Mouse (Mus musculus) neural tube, embryonic 11.5 days (tissue): Measurements from ENCODE around the gene Bcl6. TPM values are rescaled to one million over a fixed set of nuclear protein-coding genes. Genes with fewer than 3 reads are reported as not detected.
A peak's percentile ranks its signal among the peaks of the same experiment; 100 is the strongest.

Experiments used
- ATAC-seq: fragments of 200-750 bp; cut with Nextera tagmentation; 2 replicates; pipeline ENCODE4 v1.8.0; 2017; ENCODE audit warnings: moderate number of reproducible peaks, mild to moderate bottlenecking, moderate TSS enrichment, moderate library complexity; ENCODE audit not compliant: insufficient read depth, low FRiP score, low TSS enrichment
- DNase-seq: peaks from one replicate; pipeline ENCODE4 v3.0.0-alpha.2; 2015; ENCODE audit warnings: low spot score
- H3K27ac ChIP-seq: fragments of 300-500 bp; sonication (generic); 2 replicates; pipeline ENCODE4 v1.5.1; 2014; ENCODE audit warnings: low read depth, mild to moderate bottlenecking, low read length
- H3K27me3 ChIP-seq: fragments of 300-500 bp; sonication (generic); 2 replicates; pipeline ENCODE4 v1.6.1; 2014; ENCODE audit warnings: mild to moderate bottlenecking, low read length, mixed read lengths; ENCODE audit not compliant: control insufficient read depth, insufficient read depth
- H3K36me3 ChIP-seq: fragments of 300-500 bp; sonication (generic); 2 replicates; pipeline ENCODE4 v1.6.1; 2014; ENCODE audit warnings: mild to moderate bottlenecking, low read length, moderate library complexity, mixed read lengths; ENCODE audit not compliant: control insufficient read depth, insufficient read depth
- H3K4me1 ChIP-seq: fragments of 300-500 bp; sonication (generic); 2 replicates; pipeline ENCODE4 v1.6.1; 2014; ENCODE audit warnings: low read length, mixed read lengths; ENCODE audit not compliant: control insufficient read depth, insufficient read depth
- H3K4me2 ChIP-seq: fragments of 300-500 bp; sonication (generic); 2 replicates; pipeline ENCODE4 v1.6.1; 2014; ENCODE audit warnings: low read depth, mild to moderate bottlenecking, moderate library complexity
- H3K4me3 ChIP-seq: fragments of 300-500 bp; sonication (generic); 2 replicates; pipeline ENCODE4 v1.5.1; 2014; ENCODE audit warnings: low read depth, low read length
- H3K9ac ChIP-seq: fragments of 300-500 bp; sonication (generic); 2 replicates; pipeline ENCODE4 v1.6.1; 2014; ENCODE audit warnings: mild to moderate bottlenecking, low read length
- H3K9me3 ChIP-seq: fragments of 300-500 bp; sonication (generic); 2 replicates; pipeline ENCODE4 v1.6.1; 2016; ENCODE audit warnings: low read length; ENCODE audit not compliant: control insufficient read depth
- WGBS: fragments of 180-500 bp; shearing (Covaris S2); extraction: QIAGEN DNeasy Blood & Tissue Kit; methylation state at CpG from one replicate; pipeline ENCODE4 v1.1.7; 2014; 5-methylcytosine and 5-hydroxymethylcytosine counted together
- polyA plus RNA-seq: library from polyadenylated mRNA; unstranded; fragments of >200 nt; fragmentation: Nextera tagmentation; extraction: Ambion mirVana; gene quantifications from 2 replicates; pipeline ENCODE4 v1.2.1, GENCODE M21; 2014

Bcl6 gene
- polyA plus RNA-seq, 1 experiment from 2014 or later: 0.16 TPM

DNA sequence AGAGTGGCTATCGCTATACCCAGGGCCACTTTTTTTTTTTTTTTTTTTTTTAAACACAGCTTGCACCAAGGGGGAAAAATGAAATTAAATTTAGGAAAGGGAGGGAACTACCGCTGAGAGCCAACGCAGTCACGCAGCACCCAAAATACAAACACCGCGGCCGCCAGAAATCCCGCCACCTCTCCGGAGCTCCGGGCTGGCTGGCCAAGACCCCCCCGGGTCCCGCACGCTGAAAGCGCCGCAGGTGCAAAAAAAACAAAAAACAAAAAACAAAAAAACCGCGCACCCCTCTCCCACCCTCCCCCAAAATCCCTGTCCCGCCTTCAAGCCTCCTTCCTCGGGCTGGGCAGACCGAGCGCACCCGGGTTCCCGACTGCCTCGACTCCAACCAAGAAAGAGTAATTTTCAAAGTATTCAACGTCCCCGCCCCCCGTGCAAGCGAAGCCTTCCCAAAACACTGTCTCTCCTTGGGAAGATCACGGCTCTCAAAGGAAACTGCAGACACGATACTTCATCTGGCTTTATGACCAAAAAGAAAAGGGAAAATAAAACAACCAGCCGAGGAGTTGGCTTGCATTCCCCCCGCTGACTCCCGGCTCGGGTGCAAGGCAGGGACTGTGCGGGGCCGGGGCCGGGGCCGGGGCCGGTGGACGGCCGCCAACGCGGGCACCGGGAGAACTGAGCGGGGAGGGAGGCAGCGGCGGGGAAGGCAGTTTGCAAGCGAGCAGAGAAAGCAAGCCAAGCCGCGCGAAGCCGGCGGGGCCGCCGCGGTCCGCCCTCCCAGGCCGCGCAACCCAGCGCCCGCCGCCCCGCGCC lies 1.1 kb downstream of the Bcl6 start:
- H3K27ac ChIP-seq: peak overlapping the region; percentile 96; the same call in 1 of the 2 replicates

DNA sequence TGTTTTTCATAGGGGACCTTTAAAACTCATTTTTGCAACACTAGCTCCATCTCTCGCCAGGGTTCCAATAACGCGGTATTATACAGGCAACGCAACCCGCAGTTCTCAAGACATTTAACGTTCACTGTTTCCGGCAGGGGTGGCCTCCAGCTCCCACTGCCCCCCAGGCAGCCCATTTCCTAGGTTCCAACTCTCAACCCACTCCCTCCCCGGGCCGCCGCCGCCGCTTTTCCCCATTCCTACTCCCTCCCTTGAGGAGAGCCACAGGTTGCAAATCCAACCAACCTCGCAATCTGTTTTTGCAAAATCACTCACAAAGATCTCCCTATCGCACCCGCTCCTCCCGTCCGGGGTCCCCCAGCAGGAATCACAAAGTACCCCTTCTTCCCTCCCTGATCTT lies 1.8 kb downstream of the Bcl6 start:
- peak overlapping the region; percentile 81 for H3K9ac ChIP-seq
- peaks cover 22% of the 10 kb centered on the region for H3K4me1 ChIP-seq
- ATAC-seq (no peak), DNase-seq (peak; percentile 31)
- H3K4me3 ChIP-seq: peak overlapping the region; percentile 70
- under 1% methylated on average over 17 of the region's 17 CpGs for WGBS
- H3K9me3 ChIP-seq: no peaks in the 10 kb centered on the region
- H3K27me3 ChIP-seq: peaks cover 25% of the 10 kb centered on the region
- no peaks in the 10 kb centered on the region for H3K36me3 ChIP-seq
- H3K4me2 ChIP-seq: peak overlapping the region; percentile 95
- H3K27ac ChIP-seq: no peak overlapping the region

More for the DNA sequence above, 1.1 kb downstream of the Bcl6 start:
- H3K9me3 ChIP-seq: no peaks in the 10 kb centered on the region
- peaks cover 22% of the 10 kb centered on the region for H3K4me1 ChIP-seq
- peak overlapping the region; percentile 70 for H3K4me3 ChIP-seq
- DNase-seq: peak; percentile 61
- peaks cover 22% of the 10 kb centered on the region for H3K27me3 ChIP-seq
- peak overlapping the region; percentile 95 for H3K4me2 ChIP-seq
- H3K36me3 ChIP-seq: no peaks in the 10 kb centered on the region
- ATAC-seq: no peak
- WGBS: under 1% methylated on average over 54 of the region's 64 CpGs
- peak overlapping the region; percentile 81 for H3K9ac ChIP-seq

DNA sequence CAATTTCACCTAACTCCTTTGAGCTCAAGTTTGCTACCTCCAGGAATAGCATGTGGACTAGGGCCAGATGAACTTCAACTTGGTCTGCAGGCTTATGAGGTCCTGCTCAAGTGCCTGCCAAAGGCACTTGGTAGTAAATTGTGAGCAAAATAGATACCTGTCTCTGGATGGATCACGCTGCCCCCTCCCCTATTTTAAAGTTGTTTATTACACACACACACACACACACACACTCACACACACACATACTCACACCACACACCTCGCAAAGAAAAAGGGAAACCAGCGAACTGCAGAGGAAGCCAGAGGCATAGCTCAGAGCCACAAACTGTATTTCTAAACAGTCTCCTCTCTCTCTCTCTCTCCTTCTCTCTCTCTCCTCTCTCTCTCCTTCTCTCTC lies 2.5 kb downstream of the Bcl6 start:
- Histone ChIP-seq H3K4me2 (peak overlapping the region; percentile 95), H3K4me3 (peak overlapping the region; percentile 70; the same call in 1 of the 2 replicates), H3K9me3 (no peaks in the 10 kb centered on the region), H3K4me1 (peaks cover 25% of the 10 kb centered on the region), H3K9ac (no peak overlapping the region), H3K27ac (no peak overlapping the region), H3K27me3 (peaks cover 32% of the 10 kb centered on the region), H3K36me3 (no peaks in the 10 kb centered on the region)
- WGBS: 14% methylated on average over 3 of the region's 3 CpGs
- no peak for ATAC-seq
- no peak for DNase-seq

DNA sequence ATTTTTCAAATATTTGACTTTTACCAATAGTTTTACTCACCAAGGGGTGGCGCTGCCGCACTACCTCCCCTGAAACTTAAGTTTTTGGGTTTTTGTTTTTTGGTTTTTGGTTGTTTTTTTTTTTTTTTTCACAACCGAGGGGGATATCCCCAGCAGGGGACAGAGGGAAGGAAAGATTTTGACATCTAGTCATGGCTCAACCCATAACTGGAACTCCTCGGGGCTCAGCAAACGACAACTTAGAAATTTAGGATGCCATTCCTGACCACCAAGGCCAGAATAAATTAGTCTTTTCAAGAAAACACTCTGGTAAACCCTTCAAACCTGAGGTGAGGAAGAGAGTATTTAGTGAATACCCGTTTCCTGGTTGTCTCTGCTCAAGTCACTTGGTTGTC lies 3.2 kb downstream of the Bcl6 start:
- peaks cover 25% of the 10 kb centered on the region for H3K4me1 ChIP-seq
- H3K36me3 ChIP-seq: no peaks in the 10 kb centered on the region
- H3K9me3 ChIP-seq: no peaks in the 10 kb centered on the region
- H3K9ac ChIP-seq: no peak overlapping the region
- H3K4me3 ChIP-seq: no peak overlapping the region
- WGBS: 2% methylated on average over 6 of the region's 6 CpGs
- peak overlapping the region; percentile 82; the same call in 1 of the 2 replicates for H3K4me2 ChIP-seq
- ATAC-seq (no peak), DNase-seq (peak; percentile 50)
- no peak overlapping the region for H3K27ac ChIP-seq
- peaks cover 38% of the 10 kb centered on the region for H3K27me3 ChIP-seq

DNA sequence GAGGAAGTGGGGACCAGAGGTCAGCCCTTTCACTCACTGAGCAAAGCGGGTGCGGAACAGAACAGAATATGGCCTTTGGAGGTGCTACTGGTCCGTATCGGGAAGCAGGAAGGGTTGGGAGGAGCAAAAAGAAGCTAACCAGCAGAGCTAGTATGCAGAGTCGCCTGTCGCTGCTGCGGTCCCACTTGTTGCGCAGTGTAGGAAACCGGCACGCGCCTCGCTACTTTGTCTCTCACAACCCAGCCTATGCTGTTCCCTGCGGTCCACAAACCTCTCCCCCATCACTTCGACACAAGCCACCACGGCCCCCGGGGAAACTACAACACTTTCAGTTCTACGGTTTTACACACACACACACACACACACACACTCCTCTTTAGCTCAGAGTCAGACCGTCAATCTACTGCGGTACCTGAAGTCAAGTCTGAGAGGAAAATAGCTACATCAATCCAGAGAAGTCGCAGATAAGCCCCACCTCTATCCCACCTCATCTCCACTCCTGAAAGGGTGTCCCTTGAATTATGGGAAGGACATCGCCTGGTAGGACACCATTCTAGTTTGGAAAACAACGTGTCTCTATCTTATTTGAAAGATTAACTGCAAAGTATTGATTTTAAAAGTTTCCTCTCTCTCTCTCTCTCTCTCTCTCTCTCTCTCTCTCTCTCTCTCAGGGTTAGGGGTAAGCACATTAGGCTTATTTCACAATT lies 3.7 kb downstream of the Bcl6 start:
- Histone ChIP-seq H3K27me3 (peaks cover 43% of the 10 kb centered on the region), H3K4me1 (peaks cover 24% of the 10 kb centered on the region), H3K27ac (no peak overlapping the region), H3K4me2 (peak overlapping the region; percentile 82), H3K9me3 (no peaks in the 10 kb centered on the region), H3K36me3 (no peaks in the 10 kb centered on the region), H3K9ac (no peak overlapping the region), H3K4me3 (peak overlapping the region; percentile 24)
- DNase-seq (peak; percentile 33), ATAC-seq (no peak)
- WGBS: under 1% methylated on average over 22 of the region's 22 CpGs

DNA sequence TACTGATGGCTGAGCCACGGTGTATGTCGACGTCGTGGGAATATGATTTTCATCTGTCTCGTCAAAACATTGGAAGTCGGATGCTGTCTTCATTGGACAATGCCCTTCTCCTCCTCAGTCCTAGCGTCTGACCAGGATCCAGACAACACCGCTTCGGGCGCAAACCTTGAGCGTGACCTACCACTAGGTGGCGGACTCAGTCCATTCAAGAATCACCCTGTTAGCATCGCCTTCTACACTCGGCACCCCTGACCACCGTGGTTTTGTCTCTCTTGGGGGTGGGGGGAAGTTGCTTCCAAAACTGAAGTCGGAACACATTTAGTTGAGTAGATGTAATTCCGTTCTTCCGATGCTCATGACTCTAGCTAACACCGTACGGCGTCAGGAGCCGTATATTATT lies 4.5 kb downstream of the Bcl6 start:
- peak; percentile 89 for DNase-seq
- peaks cover 21% of the 10 kb centered on the region for H3K4me1 ChIP-seq
- H3K27ac ChIP-seq: no peak overlapping the region
- H3K9me3 ChIP-seq: no peaks in the 10 kb centered on the region
- 1% methylated on average over 22 of the region's 22 CpGs for WGBS
- peak overlapping the region; percentile 24 for H3K4me3 ChIP-seq
- H3K4me2 ChIP-seq: peak overlapping the region; percentile 82
- H3K36me3 ChIP-seq: no peaks in the 10 kb centered on the region
- peak; percentile 48 for ATAC-seq
- H3K9ac ChIP-seq: no peak overlapping the region
- H3K27me3 ChIP-seq: peaks cover 51% of the 10 kb centered on the region

DNA sequence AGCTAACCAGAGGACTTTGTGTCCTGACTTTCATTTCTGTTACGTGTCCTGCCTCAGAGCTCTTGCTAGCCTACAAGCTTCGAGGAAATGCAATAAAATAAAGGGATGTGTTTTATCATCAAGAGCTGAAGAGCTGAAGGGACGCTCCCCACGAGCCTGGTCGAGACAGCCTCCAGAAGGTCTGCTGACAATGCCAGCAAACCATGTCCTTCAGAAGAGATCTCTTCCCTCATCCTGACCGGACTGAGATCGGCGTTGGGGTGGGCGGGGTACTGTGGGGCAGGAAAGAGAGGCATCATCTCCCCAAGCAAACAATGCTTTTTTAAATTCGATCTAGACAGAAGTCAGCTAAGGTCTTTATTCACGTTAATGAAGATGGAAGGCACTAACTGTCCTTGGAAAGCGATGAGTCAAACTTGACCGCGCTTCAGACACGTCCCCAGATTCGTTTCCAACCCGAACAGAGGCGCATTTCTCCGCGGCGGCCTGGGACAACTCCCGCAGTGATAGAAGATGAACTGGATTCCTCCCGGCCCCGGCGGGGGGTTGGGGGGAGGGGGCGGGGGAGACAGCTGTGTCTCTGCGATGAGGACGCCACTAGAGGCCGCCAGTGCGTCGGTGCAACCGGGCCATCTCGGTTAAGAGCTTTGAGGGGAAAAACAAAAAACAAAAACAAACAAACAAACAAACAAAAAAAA lies 5.6 kb downstream of the Bcl6 start:
- Histone ChIP-seq H3K9ac (peak overlapping the region; percentile 15; the same call in 1 of the 2 replicates), H3K4me1 (peaks cover 21% of the 10 kb centered on the region), H3K4me3 (peak overlapping the region; percentile 34), H3K27ac (no peak overlapping the region), H3K36me3 (no peaks in the 10 kb centered on the region), H3K9me3 (no peaks in the 10 kb centered on the region), H3K27me3 (peaks cover 53% of the 10 kb centered on the region), H3K4me2 (peak overlapping the region; percentile 82)
- 0 out of 2 replicates have a peak, but pooled peaks have one; percentile 11 for ATAC-seq
- WGBS: under 1% methylated on average over 32 of the region's 33 CpGs
- peak; percentile 79 for DNase-seq

DNA sequence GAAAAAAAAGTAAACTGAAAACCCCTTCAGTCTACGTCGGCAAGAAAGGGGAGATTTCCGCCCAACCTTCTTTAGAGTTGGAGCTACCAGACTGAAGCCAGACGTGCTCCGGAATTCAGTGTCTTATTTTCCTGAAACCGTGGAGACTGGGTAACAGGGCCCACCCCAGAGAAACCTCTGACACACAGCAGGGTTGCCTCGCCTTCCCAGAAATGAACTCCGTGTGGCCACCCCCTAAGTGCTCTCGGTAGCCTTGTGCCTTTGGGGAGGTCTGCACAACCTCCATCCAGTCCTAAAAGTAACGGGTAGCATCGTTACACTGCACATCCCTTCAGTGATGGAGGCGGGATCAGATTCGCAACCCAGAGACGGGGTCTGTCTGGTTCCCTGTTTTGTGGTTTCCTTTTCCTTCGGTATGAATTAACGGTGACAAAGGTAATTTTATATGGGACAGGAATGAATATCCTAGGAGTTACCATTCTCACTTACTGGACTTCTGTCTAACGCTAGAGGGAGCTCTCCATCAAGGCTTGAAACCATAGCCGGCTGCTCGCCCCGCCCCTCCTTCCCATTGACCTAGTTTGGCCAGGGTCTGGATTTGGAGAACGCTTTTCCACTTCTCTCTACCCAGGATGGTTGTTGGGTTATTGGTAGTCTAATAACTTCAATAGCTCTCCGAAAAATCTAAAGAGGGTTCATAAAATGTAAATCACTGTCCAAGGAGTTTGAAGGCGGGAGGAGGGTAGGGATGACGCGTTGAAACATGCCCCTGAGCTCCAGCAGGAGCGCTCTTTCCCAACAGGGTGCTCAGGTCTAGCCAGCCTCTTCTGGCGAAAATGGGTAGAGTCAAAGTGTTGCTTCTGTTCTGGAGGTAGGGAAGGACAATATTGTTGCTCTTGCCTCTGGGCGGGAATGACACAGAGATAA lies 6.5 kb downstream of the Bcl6 start:
- Histone ChIP-seq H3K27ac (no peak overlapping the region), H3K36me3 (no peaks in the 10 kb centered on the region), H3K9ac (no peak overlapping the region), H3K4me1 (peaks cover 21% of the 10 kb centered on the region), H3K4me2 (peak overlapping the region; percentile 82), H3K9me3 (no peaks in the 10 kb centered on the region), H3K27me3 (peaks cover 53% of the 10 kb centered on the region), H3K4me3 (peak overlapping the region; percentile 34)
- ATAC-seq: peak; percentile 76
- WGBS: 1% methylated on average over 28 of the region's 28 CpGs
- peak; percentile 81 for DNase-seq
